In the genomic region with DNA sequence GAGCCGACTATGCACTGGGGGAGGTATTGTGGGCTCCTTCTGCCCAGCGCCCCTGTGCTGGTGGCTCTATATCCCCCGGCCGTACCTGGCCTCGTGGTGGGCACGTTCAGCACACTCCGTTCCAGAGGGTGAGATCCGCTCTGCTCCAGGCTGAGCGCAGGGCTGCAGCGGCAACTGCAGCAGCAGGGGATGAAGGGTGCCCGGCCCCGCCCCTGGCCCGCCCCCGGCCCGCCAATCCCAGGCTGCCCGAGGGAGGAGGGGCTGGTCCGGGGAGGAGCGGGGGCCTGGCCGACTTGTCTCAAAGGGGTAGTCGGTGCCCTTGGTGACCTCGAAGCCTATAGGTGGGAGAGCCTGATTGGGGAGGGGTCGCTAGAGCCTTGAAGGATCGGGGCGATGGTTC, we compare ENCODE assay signal across 9 mouse cellular contexts. TPM values are rescaled to one million over a fixed set of nuclear protein-coding genes. Genes with fewer than 3 reads are reported as not detected.
DNase-seq lines count a peak whose midpoint lies in the region; ATAC-seq and TF ChIP-seq lines count a peak whose summit lies in the region.
"Had no signal": no experiment of that assay in that cellular context is flagged by ENCODE, and none has a peak within 500 bp of the region (broad histone marks: within the 10 kb centered on the region; RNA-seq: fewer than 3 reads in every experiment).

No protein-coding gene starts in this region.

- peak overlapping the region; percentile 53 for H3K9ac ChIP-seq in forebrain, embryonic 11.5 days (ENCODE audit: low read length)
- H3K9ac ChIP-seq in heart, postnatal 0 days (replicated peaks; ENCODE audit: low read depth, low read length), result peak overlapping the region; percentile 41
- peak overlapping the region; percentile 64 for H3K9ac ChIP-seq in midbrain, embryonic 11.5 days (ENCODE audit: low read length)

- peaks cover 26% of the 10 kb centered on the region for H3K4me1 ChIP-seq in forebrain, embryonic 11.5 days (replicated peaks; ENCODE audit: control insufficient read depth, insufficient read depth, low read length)
- H3K4me1 ChIP-seq in heart, postnatal 0 days (ENCODE audit: control insufficient read depth, insufficient read depth), result peaks cover 21% of the 10 kb centered on the region
- peaks cover 33% of the 10 kb centered on the region for H3K4me1 ChIP-seq in midbrain, embryonic 11.5 days (ENCODE audit: control insufficient read depth, insufficient read depth, low read length)

- no peak overlapping the region for H3K27ac ChIP-seq in forebrain, embryonic 11.5 days (ENCODE audit: low read depth, low read length)
- no peak overlapping the region for H3K27ac ChIP-seq in heart, postnatal 0 days (ENCODE audit: low read depth)
- H3K27ac ChIP-seq in midbrain, embryonic 11.5 days (ENCODE audit: low read depth, low read length), result no peak overlapping the region
- H3K27ac ChIP-seq: macrophage had no signal

- peak overlapping the region; percentile 85 for H3K4me2 ChIP-seq in forebrain, embryonic 11.5 days (ENCODE audit: low read depth, low read length, severe bottlenecking)
- H3K4me2 ChIP-seq in heart, postnatal 0 days (ENCODE audit: low read depth, low read length), result peak overlapping the region; percentile 86
- peak overlapping the region; percentile 92 for H3K4me2 ChIP-seq in midbrain, embryonic 11.5 days

- H3K36me3 ChIP-seq in forebrain, embryonic 11.5 days (ENCODE audit: control insufficient read depth, insufficient read depth, low read length), result no peaks in the 10 kb centered on the region
- no peaks in the 10 kb centered on the region for H3K36me3 ChIP-seq in heart, postnatal 0 days (replicated peaks; ENCODE audit: control insufficient read depth, insufficient read depth, low read length)
- no peaks in the 10 kb centered on the region for H3K36me3 ChIP-seq in midbrain, embryonic 11.5 days (ENCODE audit: control insufficient read depth, insufficient read depth, low read length)

- peaks cover 20% of the 10 kb centered on the region for H3K27me3 ChIP-seq in forebrain, embryonic 11.5 days (ENCODE audit: control insufficient read depth, insufficient read depth, low read length)
- peaks cover 16% of the 10 kb centered on the region; the same call in 1 of the 2 replicates for H3K27me3 ChIP-seq in heart, postnatal 0 days (ENCODE audit: control insufficient read depth, insufficient read depth, low read length)
- peaks cover 5% of the 10 kb centered on the region; the same call in 1 of the 2 replicates for H3K27me3 ChIP-seq in midbrain, embryonic 11.5 days (ENCODE audit: control insufficient read depth, insufficient read depth, low read length)

- ATAC-seq in forebrain, embryonic 11.5 days (replicated peaks; ENCODE audit: low FRiP score), result peak; percentile 90
- ATAC-seq in heart, postnatal 0 days (ENCODE audit: insufficient read depth, low read depth), result peak; percentile 86
- peak; percentile 92 for ATAC-seq in midbrain, embryonic 11.5 days (ENCODE audit: low FRiP score)
- no peak for ATAC-seq in monocyte, adult 5-6 weeks (replicated peaks; ENCODE audit: insufficient number of reproducible peaks, low FRiP score, low TSS enrichment, poor library complexity, severe bottlenecking)

- DNase-seq in left cerebral cortex, postnatal 36 days (ENCODE audit: low spot score in 2 of 2), result peak; percentile 33 to 35
- DNase-seq in left cerebral cortex, adult 9 months (ENCODE audit: low spot score in 2 of 2), result no peak
- DNase-seq in forebrain, embryonic 11.5 days (ENCODE audit: low spot score), result peak; percentile 87
- DNase-seq in heart, postnatal 0 days (ENCODE audit: low spot score), result peak; percentile 63
- DNase-seq in kidney, postnatal 25 days, result peak; percentile 67 to 90
- DNase-seq in midbrain, embryonic 11.5 days (ENCODE audit: low spot score, missing footprints), result peak; percentile 97
- peak; percentile 72 for DNase-seq in testis, postnatal 10 days (ENCODE audit: low spot score)

- under 1% methylated on average over 24 of the region's 24 CpGs for WGBS in forebrain, embryonic 11.5 days
- WGBS in heart, postnatal 0 days, result 1% methylated on average over 24 of the region's 24 CpGs
- under 1% methylated on average over 24 of the region's 24 CpGs for WGBS in midbrain, embryonic 11.5 days

- peak overlapping the region; percentile 35 for H3K4me3 ChIP-seq in forebrain, embryonic 11.5 days (ENCODE audit: low read depth, low read length)
- peak overlapping the region; percentile 42 for H3K4me3 ChIP-seq in heart, postnatal 0 days (ENCODE audit: low read depth, low read length)
- peak overlapping the region; percentile 39 for H3K4me3 ChIP-seq in midbrain, embryonic 11.5 days (ENCODE audit: low read depth, low read length)

- H3K9me3 ChIP-seq in forebrain, embryonic 11.5 days (ENCODE audit: control insufficient read depth, low read length), result no peaks in the 10 kb centered on the region
- H3K9me3 ChIP-seq in heart, postnatal 0 days (replicated peaks; ENCODE audit: control insufficient read depth, low read length), result no peaks in the 10 kb centered on the region
- H3K9me3 ChIP-seq in midbrain, embryonic 11.5 days (ENCODE audit: control insufficient read depth, low read length), result no peaks in the 10 kb centered on the region

- no peak for TF ChIP-seq CTCF in heart, postnatal 0 days (IDR thresholded peaks at IDR 0.05; ENCODE audit: low read depth)

- no peak for TF ChIP-seq EP300 in heart, postnatal 0 days (IDR thresholded peaks at IDR 0.05; ENCODE audit: low read depth)

- intact Hi-C loops in left cerebral cortex, postnatal 36 days (cut with DNase I), result no loop called here

RNA-seq across cellular contexts. Expression of a gene that starts 2.1 kb away (rescaled TPM):
- 10 to 100 TPM; 66.3 to 66.8 TPM for total RNA-seq in left cerebral cortex, postnatal 36 days (2021)
- polyA plus RNA-seq in forebrain, embryonic 11.5 days (2014; fragmentation: Nextera tagmentation; extraction: Ambion mirVana), result 6.7 TPM in 2 replicates
- 8.9 and 16.9 TPM in 2 replicates for total RNA-seq in heart, postnatal 0 days (2014; rRNA removed; ENCODE audit: low replicate concordance)
- 2.7 and 4.0 TPM in 2 replicates for polyA plus RNA-seq in heart, postnatal 0 days (2015; fragmentation: Nextera tagmentation; extraction: Ambion mirVana)
- 11.2 and 11.7 TPM in 2 replicates for polyA plus RNA-seq in midbrain, embryonic 11.5 days (2014; fragmentation: Nextera tagmentation; extraction: Ambion mirVana)
- not detected in 3 replicates for total RNA-seq in monocyte, adult 5-6 weeks (2017)
- polyA plus RNA-seq: macrophage had no signal

RNA-seq across cellular contexts. Expression of a gene that starts 12.3 kb away (rescaled TPM):
- total RNA-seq in left cerebral cortex, postnatal 36 days (2021), result 1 to 10 TPM in 1 of 2 experiments, under 1 TPM in 1; 0.41 to 1.2 TPM
- 1.6 and 2.6 TPM in 2 replicates for polyA plus RNA-seq in forebrain, embryonic 11.5 days (2014; fragmentation: Nextera tagmentation; extraction: Ambion mirVana)
- not detected in 2 replicates for total RNA-seq in heart, postnatal 0 days (2014; rRNA removed; ENCODE audit: low replicate concordance)
- 0.25 and 0.33 TPM in 2 replicates for polyA plus RNA-seq in heart, postnatal 0 days (2015; fragmentation: Nextera tagmentation; extraction: Ambion mirVana)
- 1.1 and 1.4 TPM in 2 replicates for polyA plus RNA-seq in midbrain, embryonic 11.5 days (2014; fragmentation: Nextera tagmentation; extraction: Ambion mirVana)
- 1.8 TPM in 1 of 3 replicates, not detected in the others for total RNA-seq in monocyte, adult 5-6 weeks (2017)
- polyA plus RNA-seq: macrophage had no signal

RNA-seq across cellular contexts. Expression of a gene that starts 32.1 kb away (rescaled TPM):
- 100 to 1,000 TPM; 215 to 221 TPM for total RNA-seq in left cerebral cortex, postnatal 36 days (2021)
- polyA plus RNA-seq in forebrain, embryonic 11.5 days (2014; fragmentation: Nextera tagmentation; extraction: Ambion mirVana), result 527 and 580 TPM in 2 replicates
- total RNA-seq in heart, postnatal 0 days (2014; rRNA removed; ENCODE audit: low replicate concordance), result 472 and 473 TPM in 2 replicates
- polyA plus RNA-seq in heart, postnatal 0 days (2015; fragmentation: Nextera tagmentation; extraction: Ambion mirVana), result 291 and 295 TPM in 2 replicates
- polyA plus RNA-seq in midbrain, embryonic 11.5 days (2014; fragmentation: Nextera tagmentation; extraction: Ambion mirVana), result 578 and 581 TPM in 2 replicates
- 646 to 794 TPM (median 705 TPM) in 3 replicates for total RNA-seq in monocyte, adult 5-6 weeks (2017)

RNA-seq across cellular contexts. Expression of a gene that starts 43.1 kb away (rescaled TPM):
- total RNA-seq in left cerebral cortex, postnatal 36 days (2021), result 10 to 100 TPM; 16.6 to 17.2 TPM
- 13.2 and 15.9 TPM in 2 replicates for polyA plus RNA-seq in forebrain, embryonic 11.5 days (2014; fragmentation: Nextera tagmentation; extraction: Ambion mirVana)
- total RNA-seq in heart, postnatal 0 days (2014; rRNA removed; ENCODE audit: low replicate concordance), result 38.4 and 59.5 TPM in 2 replicates
- polyA plus RNA-seq in heart, postnatal 0 days (2015; fragmentation: Nextera tagmentation; extraction: Ambion mirVana), result 2.6 and 2.7 TPM in 2 replicates
- polyA plus RNA-seq in midbrain, embryonic 11.5 days (2014; fragmentation: Nextera tagmentation; extraction: Ambion mirVana), result 9.6 and 11.9 TPM in 2 replicates
- not detected in 3 replicates for total RNA-seq in monocyte, adult 5-6 weeks (2017)
- polyA plus RNA-seq: macrophage had no signal

RNA-seq across cellular contexts. Expression of a gene that starts 58.2 kb away (rescaled TPM):
- 1 to 10 TPM; 2.6 to 3.1 TPM for total RNA-seq in left cerebral cortex, postnatal 36 days (2021)
- polyA plus RNA-seq in forebrain, embryonic 11.5 days (2014; fragmentation: Nextera tagmentation; extraction: Ambion mirVana), result 1.7 TPM in 2 replicates
- 21.0 and 34.9 TPM in 2 replicates for total RNA-seq in heart, postnatal 0 days (2014; rRNA removed; ENCODE audit: low replicate concordance)
- 8.9 and 9.1 TPM in 2 replicates for polyA plus RNA-seq in heart, postnatal 0 days (2015; fragmentation: Nextera tagmentation; extraction: Ambion mirVana)
- polyA plus RNA-seq in midbrain, embryonic 11.5 days (2014; fragmentation: Nextera tagmentation; extraction: Ambion mirVana), result 1.3 and 2.1 TPM in 2 replicates
- 0.10 TPM in 1 of 3 replicates, not detected in the others for total RNA-seq in monocyte, adult 5-6 weeks (2017)
- polyA plus RNA-seq: macrophage had no signal

Comparison
In these comparisons a context has a peak if more than half of its experiments do, and no peak if none do; other contexts are left out.
1. DNase-seq: peak in left cerebral cortex, postnatal 36 days (2 of 2), forebrain, embryonic 11.5 days (single experiment), heart, postnatal 0 days (single experiment), kidney, postnatal 25 days (2 of 2), midbrain, embryonic 11.5 days (single experiment) and testis, postnatal 10 days (single experiment); none in left cerebral cortex, adult 9 months (0 of 2).
2. Peak in every context shown above with its lines, with median percentiles within 50 percentile points of each other: H3K4me2 ChIP-seq, H3K4me3 ChIP-seq and H3K9ac ChIP-seq.